ENCODE assay signal across 9 mouse cellular contexts in genomic region chr7:78601851-78602250, GRCm38 (mm10).
"Had no signal": no experiment of that assay in that cellular context is flagged by ENCODE, and none has a peak within 500 bp of the region (broad histone marks: within the 10 kb centered on the region; RNA-seq: fewer than 3 reads in every experiment).

No protein-coding gene starts in this region.

- ATAC-seq: liver, postnatal 0 days; lung, postnatal 0 days; midbrain, embryonic 13.5 days; midbrain, embryonic 15.5 days had no signal

- DNase-seq: liver, postnatal 0 days; lung, adult 2 months; lung, postnatal 14 days; lung, postnatal 36 days; thymus, postnatal 14 days; thymus, postnatal 36 days had no signal
